Mouse (Mus musculus): ENCODE results near the gene Rps15. TPM values are rescaled to one million over a fixed set of nuclear protein-coding genes. Genes with fewer than 3 reads are reported as not detected.

The Rps15 gene
- total RNA-seq, 2 experiments from 2014 or later, result 952 to 954 TPM

DNA sequence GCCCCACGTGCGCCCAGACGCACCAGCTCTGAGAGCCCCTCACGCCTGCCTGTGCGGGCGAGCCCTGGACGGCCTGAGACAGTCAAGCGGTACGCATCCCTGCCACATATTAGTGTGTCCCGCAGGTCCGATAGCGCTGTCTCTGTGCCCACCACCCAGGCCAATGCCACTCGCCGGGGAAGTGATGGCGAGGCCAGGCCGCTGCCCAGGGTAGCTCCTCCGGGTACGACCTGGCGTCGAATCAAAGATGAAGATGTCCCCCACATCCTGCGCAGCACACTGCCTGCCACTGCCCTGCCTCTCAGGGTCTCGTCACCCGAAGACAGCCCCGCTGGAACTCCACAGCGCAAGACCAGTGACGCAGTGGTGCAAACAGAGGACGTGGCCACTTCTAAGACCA, 23.1 kb downstream of the Rps15 start:
- no peak for DNase-seq

DNA sequence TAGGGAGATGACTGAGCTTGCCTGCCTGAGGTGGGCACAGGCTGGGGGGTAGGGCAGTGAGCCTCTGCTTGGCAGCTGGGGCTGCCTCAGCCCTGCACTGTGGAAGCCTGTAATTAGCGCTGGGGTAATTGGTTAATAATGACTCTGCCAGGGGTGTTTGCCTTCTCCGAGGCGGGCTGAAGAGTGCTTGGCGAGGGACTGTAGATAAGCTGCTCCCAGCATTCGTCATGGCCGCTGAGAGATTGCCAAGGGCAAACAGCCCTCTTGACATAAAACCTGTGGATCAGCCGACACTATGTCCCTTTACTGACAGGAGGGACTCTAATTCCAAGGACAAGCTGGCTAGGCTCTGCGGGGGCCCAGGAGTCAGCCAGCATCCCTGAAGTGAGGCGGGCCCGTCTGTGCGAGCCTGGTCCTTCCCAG, 24.1 kb downstream of the Rps15 start:
- no peak for DNase-seq

DNA sequence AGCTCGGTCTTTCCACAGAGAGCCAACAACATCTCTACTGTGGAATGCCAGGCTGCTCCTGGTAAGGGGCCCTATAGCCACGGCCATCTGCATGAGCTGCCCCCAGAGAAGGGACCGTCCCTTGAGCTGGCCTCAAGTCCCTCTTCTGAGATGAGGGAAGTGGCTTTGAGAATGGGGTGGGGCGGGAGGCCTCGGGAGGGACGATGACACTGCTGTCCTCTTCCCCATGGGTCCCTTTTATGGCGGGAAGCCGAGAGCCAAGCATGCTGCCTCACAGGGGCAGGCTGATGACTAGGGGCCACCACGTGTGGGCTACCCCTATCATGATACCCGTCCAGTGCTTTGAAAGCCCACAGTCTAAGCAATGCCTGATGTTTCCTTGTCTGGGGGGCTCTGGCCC, 24.8 kb downstream of the Rps15 start:
- no peak for DNase-seq

DNA sequence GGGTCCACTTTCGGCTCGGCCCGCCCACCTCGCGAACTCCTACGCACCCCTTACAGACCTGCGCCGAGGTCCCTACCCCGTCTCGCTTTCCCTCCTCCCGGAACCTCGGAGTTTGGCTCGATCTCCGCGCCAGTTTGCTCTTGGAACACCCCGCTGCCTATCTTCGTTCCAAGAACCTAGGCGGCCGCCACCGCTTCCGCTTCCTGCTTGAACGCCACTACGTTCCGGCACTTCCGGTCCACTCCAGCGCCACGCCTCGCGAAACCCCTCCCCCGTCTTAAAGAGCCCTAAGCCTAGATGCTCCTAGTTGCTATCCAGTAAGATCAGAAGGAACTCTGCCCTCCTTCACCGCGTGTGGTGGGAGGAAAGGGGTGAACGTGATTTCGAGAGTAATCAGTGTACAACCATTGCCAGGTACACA, 28.1 kb downstream of the Rps15 start, which contains the start of gene 2310011J03Rik:
Gene 2310011J03Rik, minus strand, starts transcription at position 198 of the 421 bp plus-strand sequence.
- DNase-seq, result peak; percentile 90

DNA sequence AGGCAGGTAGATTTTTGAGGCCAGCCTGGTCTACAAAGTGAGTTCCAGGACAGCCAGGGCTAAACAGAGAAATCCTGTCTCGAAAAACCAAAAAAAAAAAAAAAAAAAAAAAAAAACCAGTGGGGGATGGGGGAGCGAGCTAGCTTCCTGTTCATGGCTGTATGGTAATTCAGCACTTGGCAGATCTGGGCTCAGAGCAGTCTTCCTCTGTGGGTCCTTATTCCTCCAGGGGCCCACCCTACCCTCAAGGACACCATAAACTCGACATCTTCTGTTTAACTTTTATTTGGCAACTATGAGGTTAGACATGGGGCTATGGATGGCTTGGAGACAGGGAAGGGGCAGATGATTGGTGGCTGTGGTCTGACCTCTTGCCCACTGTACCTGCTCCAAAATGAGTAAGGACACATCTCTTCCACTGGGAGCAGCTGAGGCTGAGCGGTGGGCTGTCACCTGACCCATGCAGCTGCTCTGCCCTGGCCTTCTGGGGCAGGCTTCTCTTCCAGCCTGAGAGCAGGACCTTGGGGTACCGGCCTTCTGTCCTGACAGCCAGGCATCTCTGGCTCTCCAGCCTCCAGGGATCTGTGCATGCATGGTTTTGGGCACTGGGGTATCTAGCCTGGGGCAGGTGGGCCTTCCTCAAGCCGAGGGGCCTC, 28.9 kb downstream of the Rps15 start:
- DNase-seq, result no peak

DNA sequence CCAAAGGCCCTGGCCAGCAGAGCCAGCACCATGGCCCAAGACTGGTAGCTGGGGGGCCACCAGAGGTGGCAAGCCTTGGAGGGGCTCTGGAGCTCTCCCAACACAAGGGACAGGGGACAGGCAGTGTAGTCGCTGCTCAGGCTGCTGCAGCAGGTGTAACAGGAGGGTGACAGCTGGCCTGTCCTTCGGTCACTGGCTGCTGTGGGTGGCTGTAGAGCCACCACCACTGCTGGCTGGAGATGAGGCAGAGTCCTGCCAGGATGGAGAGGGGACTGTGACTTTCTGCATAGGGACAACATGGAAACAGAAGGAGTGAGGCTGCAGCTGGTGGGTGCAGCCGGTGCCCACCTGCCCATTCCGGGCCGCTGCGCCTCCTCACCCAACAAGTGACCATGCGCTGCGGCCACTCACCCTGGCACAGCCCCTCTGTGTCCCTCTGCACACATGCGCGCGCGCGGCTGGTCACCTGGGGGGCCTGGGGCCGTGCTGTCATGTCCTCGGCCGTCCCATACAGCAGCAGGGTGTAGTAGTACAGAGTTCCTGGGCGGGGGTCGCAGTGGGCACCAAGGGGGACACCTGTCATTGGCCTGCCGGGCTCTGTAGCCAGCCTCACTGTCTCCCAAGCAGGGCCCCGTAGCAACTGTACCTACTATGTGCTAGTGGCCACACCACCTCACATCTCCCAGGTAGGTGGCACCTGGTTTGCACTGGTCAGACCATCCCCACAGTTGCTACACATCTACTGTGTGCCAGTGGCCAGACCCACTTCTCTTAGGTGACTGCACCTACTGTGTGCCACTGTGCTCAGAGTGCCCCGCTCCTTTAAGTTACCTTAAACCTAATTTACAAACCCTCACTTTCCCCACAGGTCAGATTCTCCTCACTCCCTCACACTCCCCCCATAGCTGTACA, 29.7 kb downstream of the Rps15 start:
- DNase-seq, result no peak

DNA sequence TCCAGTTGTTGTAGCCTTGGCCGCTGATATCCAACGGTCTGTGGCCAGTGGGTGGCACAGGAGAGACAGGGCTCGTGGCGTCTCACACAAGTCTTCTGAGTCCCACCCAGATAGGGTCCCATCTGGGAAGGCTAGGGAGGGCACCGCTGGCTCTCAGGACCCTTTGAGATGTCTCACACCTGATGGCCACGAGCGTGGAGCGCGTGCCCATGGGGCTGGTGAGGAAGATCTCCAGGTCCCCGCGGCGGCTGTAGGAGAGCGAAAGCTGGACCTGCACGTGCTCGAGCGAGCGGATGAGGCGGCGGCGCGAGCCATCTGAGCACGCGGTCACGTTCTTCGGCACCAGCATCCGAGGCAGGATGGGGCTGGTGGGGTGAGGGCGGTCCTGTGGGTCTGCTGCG, 30.6 kb downstream of the Rps15 start:
- no peak for DNase-seq

DNA sequence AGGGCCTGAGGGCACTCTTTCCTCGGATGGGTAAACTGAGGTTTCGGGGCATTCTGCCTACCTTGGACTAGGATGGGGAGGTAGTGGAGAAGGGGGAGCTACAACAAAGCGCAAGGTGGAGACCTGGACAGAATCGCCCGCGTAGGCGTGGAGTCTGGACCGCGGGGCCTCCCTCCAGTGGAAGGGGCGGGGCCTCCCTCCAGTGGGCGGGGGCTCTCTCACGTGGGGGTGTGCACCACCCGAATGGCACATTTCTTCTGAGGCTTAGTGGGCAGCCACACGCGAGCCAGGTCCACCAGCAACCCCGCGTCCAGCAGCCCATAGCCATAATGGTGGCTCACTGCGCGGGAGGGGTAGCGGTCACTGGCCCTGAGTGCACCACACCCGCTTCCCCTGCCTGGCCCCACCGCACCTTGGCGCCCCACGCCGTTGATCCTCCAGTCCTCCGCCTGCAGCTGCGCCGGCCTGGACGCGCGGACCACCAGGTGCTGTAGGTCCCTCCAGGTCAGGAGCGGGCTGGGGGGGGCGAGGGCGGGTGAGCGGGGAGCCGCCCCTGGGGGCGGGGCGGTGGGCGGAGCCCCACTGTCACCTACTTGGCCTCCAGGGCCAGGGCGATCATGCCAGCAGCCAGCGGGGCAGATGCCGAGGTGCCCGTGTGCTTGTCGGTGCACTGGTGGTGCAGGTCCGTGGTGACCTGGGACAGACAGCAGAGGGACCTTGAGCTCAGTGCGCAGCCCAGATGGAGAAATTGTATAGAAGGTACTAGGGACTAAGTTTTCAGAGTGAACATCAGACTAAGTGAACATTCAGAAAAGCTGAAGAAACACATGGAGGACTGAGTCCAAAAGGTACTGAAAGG, 31.2 kb downstream of the Rps15 start:
- DNase-seq, result peak; percentile 73

DNA sequence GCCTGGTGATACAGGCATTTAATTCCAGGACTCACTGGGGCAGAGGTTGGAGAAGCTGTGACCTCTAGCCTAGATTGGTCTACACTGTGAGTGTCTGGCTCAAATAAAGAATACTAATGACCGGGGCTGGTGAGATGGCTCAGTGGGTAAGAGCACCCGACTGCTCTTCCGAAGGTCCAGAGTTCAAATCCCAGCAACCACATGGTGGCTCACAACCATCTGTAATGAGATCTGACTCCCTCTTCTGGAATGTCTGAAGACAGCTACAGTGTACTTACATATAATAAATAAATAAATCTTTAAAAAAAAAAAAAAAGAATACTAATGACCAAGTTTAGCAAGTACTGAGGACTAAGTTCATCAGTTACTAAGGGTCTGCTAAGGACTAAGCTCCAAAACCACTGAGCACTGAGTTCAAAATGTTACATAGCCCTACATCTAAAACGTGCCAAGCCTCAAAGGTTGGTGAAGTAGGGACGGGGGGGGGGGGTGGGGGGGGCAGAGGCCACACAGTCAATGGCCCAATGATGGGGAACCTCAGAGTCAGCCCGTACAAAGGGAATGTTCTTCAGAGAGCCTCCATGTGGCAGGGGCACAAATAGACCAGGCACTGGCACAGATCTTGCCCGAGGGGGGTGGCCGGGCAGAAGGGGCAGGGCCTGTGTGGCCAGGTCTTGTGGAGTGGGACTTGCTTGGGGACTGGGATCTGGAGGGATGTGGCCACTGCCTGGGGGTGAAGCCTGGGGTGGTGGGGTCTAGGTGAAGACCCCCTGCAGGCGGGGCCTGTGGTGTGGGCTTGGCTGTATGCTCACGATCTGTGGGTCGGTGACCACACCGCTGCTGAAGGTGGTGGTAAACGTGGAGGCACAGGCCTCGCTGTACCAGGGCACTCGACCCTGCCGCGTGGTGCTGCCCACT, 32.1 kb downstream of the Rps15 start:
- no peak for DNase-seq

DNA sequence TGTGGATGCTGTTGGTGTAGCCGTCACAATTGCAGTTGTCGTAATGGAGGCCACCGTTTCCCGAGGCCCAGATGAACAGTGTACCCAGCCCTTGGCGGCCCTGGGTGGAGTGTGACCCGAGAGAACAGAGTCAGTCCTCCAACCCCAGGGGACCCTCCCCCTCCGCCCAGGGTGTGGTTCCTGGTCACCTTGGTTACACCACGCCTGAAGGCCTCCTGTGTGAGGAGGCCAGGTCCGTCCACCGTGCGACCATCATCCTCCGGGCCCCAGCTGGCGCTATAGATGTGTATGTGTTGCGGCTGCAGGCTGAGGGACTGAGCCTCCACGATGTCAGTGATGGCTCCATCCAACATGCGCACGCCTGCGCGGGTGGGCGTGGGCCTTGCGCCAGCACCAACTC, 32.8 kb downstream of the Rps15 start:
- no peak for DNase-seq

DNA sequence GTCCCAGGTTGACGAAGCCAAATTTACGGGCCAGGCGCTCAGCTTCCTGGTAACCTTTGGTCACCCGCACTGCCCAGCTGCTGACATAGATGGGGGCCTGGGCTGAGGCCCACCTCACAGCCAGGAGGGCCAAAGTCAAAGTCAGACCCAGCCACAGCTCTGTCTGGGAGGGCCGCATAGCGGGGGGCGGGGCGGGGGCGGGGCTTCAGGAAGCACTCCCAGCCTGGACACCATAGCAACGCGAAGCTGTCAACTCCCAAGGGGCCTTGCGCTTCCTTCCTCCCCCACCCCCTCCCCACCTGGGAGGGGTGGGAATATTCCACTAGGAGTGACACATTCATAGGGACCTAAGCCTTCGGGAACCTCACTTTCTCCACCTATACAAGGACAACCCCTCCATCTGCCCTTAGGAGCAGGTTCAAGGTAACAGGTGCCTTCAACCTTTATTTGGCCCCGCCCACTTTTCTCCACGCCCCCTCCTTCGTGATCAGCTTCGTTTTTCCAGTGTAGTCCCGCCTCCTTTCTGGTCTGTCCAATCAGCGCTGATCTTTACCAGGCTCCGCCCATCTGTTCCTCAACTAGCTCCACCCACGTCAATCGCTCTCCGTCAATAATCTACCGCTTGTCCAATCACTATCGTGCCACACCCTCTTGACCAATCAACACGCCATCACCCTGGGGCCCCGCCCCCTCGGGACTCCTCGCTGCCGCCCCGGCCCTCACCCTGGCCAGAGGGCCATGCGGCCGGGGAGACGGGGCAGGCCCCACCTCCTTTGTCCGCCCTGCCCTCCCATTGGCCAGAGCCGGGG, 37.2 kb downstream of the Rps15 start, which contains the start of the genes Pcsk4 and Reep6:
Gene Pcsk4, minus strand, starts transcription at position 226 of the 809 bp plus-strand sequence.
Gene Reep6, plus strand, starts transcription at position 681 of the 809 bp plus-strand sequence.
- DNase-seq, result peak; percentile 93

DNA sequence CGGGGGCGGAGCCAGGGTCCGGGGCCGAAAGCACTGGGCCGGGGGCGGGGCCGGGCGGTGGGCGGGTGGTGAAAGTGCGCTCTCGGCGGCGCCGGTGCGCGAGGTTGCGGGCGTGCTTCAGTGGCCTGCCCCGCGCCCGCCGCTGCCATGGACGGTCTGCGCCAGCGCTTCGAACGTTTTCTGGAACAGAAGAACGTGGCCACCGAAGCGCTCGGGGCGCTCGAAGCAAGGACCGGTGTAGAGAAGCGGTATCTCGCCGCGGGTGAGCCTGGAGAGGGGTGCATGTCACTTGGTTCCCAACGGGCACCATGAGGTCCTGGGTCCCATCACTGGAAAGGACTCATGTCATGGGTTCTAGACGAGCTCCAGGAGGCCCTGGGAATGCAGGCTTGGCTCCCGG, 37.8 kb downstream of the Rps15 start:
- no peak for DNase-seq

DNA sequence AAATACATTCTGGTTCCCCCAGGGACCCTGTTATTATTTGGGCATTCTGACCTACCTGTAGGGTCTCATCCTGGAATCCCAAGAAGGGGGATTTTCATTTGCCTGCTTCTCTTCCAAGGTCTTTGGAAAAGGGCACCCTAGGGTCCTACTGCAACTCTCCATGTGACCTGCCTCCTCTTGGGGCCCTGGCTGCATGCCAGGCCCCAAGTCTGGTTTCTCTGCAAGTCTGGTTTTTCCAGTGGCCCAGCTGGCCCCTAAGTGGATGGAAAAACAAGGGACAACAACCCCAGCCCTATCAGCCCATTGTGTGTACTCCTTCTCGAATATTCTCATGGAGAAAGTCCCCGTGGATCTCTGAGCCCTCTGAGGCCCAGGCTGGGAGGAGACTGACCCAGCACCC, 38.6 kb downstream of the Rps15 start:
- no peak for DNase-seq

DNA sequence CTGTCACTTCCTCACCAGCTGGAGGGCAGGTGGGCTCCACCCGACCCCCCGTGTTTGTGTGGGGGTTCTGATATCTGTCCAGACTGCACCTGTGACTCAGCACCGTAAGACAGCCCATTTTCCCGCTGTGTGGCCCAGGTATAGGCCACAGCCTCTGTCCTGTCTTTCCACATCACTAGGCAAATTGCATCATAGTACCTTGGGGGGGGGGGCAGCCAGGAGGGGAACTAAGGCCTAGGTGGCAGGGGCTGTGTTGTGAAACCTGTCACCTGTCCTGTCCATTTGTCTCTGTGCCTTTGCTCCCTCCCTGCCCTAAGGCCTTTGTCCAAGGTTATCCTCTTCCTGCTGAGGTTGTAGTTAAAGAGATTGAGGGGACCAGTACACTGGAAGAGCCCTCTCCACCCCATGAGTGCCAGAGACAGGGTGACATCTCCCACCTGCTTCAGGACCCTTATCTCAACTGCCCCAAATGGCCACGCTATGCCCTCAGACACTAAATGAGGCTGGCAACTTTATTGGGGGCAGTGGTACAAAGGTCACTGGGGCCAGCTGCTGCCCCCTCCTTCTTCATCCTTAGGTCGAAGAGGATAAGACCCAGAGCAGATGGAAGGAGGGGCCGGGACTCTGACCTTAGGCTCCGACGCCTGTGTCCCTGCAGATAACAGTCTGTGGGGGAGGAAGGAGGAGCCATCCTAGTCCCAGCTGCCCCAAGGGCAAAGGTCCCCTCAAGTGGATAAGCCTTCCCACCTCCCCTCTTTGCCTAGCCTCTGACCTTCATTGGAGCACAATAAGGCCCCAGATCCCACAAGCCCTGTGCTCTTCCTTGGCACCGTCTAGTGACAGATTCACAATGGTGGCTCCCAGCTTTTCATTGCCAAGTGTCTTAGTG, 39.6 kb downstream of the Rps15 start:
- DNase-seq, result no peak

DNA sequence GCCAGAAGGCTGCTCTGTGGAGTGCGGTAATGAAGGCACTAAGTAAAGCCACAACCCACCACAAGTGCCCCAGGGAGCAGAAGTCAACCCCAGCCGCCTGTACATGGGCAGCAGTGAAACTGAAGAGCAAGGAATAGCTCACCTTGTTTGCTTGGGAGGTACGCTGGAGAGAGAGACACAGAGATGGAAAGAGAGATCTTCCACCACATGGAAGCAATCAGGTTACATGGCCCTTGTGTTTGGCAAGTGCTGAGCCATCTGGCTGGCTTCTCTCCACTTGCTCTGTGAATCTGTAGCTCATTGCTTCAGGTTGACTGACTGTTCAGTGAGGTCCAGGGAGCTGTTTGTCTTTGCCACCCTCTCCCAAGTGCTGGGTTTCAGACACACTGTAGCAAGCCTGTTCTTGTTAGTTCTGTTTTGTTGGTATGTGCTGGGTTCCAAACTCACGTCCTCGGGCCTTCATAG, 40.3 kb downstream of the Rps15 start:
- no peak for DNase-seq

DNA sequence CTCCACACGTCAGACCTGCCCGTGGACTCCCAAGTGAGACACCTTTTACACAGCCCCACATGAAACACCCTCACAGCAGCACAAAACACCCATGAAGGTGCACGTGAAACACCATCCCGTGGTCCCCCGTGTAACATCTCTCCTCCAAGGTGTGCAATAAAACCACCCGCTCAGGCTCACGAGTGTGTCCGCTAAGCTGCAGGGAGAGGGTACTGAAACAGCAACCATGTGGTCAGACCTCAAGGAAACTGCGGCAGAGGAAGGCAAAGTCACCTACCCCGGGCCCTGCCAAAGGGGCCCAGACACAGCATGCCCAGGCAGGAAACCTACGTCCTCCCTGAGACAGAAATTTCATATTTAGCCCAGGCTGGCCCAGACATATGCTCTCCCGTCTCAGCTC, 44.0 kb downstream of the Rps15 start:
- no peak for DNase-seq

DNA sequence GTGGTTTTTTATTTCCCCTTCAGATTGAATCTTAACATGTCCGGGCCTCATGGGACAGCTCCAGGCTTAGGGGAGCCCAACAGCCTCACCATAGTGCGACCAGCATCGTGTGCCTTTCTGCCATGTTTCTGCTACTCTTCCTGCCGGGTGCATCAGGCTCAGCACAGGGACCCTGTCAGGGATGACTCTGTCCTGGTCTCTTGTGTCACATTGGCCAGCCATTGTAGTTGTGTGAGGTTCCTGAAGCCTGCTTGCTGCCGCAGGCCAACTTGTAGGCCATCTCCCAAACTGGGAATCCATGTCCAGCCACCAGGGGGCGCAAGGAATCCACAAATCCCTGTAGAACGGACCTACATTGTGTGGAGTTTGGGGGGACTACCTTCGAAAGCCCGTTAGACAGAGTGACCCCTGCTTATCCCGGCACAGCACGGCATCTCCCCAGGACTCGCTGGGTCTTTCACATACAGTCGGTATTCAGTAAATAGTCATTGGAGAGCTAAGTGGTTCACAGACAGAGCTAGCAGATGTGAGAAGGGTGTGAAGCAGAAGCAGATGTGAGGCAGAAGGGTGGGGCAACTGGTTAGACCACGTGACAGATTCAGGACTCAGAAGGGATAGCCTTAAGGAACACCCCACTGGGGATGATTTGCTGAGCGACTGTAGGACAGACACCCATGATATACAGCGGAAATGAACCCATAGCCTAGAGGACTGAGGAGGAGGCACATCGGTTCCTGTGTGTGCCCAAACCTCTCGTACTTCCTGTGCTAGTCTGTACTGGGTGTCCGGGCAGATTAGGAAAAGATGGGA, 47.9 kb downstream of the Rps15 start:
- DNase-seq, result peak; percentile 89

DNA sequence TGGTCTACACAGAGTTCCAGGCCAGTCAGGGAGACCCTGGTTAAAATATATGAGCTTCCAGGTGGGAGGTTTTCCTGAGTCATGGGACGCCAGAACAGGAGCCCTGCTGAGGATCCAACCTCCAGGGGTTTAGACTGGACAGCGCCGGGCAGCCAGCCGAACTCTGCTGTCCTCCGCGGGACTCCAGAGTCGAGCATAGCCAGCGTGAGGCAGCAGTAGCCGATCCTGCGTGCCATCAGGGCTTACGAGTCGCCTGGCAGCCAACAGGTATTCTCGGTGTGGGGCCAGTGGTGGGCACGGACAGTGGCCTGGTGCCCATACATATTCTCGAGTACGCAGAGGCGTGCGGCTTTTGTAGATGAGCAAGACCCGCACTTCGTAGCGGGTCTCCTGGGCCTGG, 48.8 kb downstream of the Rps15 start:
- no peak for DNase-seq
